Mouse (Mus musculus) kidney, adult 2 months (tissue): ENCODE measurements at regions not wholly inside any gene's neighbourhood (a gene's known extent, or its start where the extent isn't known, plus 50 kb on each side); places are given as distances from the start of the nearest gene placed in this dataset.

ENCODE experiments used
- DNase-seq: peaks from one replicate; pipeline ENCODE4 v3.0.0; 2021
- H3K27ac ChIP-seq: fragments of 200-500 bp; 2 replicates; pipeline ENCODE4 v1.5.1; 2012; ENCODE audit warnings: low read depth, low read length, control low read depth, inconsistent platforms; ENCODE audit not compliant: insufficient read depth
- H3K27me3 ChIP-seq: fragments of 200-500 bp; replicated peaks from 2 replicates; pipeline ENCODE4 v1.6.1; 2012; ENCODE audit warnings: mild to moderate bottlenecking, moderate library complexity, low read length, inconsistent platforms; ENCODE audit not compliant: control insufficient read depth, insufficient read depth
- H3K36me3 ChIP-seq: fragments of 200-500 bp; 2 replicates; pipeline ENCODE4 v1.6.1; 2012; ENCODE audit warnings: mild to moderate bottlenecking, moderate library complexity, low read length, inconsistent platforms; ENCODE audit not compliant: control insufficient read depth, insufficient read depth
- H3K4me1 ChIP-seq: fragments of 200-500 bp; 2 replicates; pipeline ENCODE4 v1.6.1; 2011; ENCODE audit warnings: low read length; ENCODE audit not compliant: control insufficient read depth, insufficient read depth
- H3K4me3 ChIP-seq: fragments of 200-500 bp; 2 replicates; pipeline ENCODE4 v1.5.1; 2011; ENCODE audit warnings: mild to moderate bottlenecking, low read depth, low read length, control low read depth; ENCODE audit not compliant: insufficient read depth
- CTCF ChIP-seq: fragments of 200-500 bp; conservative IDR thresholded peaks from 2 replicates; pipeline ENCODE4 v1.5.1; 2011; ENCODE audit warnings: low read depth, mild to moderate bottlenecking, control low read depth, low read length, moderate library complexity, mixed read lengths; ENCODE audit not compliant: insufficient read depth, insufficient read length
- POLR2A ChIP-seq: fragments of 200-500 bp; IDR thresholded peaks from one replicate; pipeline ENCODE4 v1.6.1; 2011; ENCODE audit warnings: low read depth, low read length, control low read depth
- WGBS: fragments of 180-500 bp; shearing (Covaris S2); methylation state at CpG from one replicate; pipeline ENCODE4 v1.1.7; 2018; 5-methylcytosine and 5-hydroxymethylcytosine counted together

GRCm38 (mm10) chr3:121104571-121105407 is 66.7 kb downstream of the Rwdd3 start:
- Histone ChIP-seq H3K27me3 (no peaks in the 10 kb centered on the region), H3K4me3 (no peak overlapping the region), H3K36me3 (no peaks in the 10 kb centered on the region), H3K4me1 (no peaks in the 10 kb centered on the region), H3K27ac (no peak overlapping the region)
- DNase-seq: peak; percentile 61
- WGBS: 22% methylated on average over 20 of the region's 20 CpGs
- TF ChIP-seq CTCF: peak; percentile 72
- no peak for TF ChIP-seq POLR2A

- DNase-seq: no peak
- TF ChIP-seq CTCF (no peak), POLR2A (no peak)
- Histone ChIP-seq H3K4me3 (no peak overlapping the region), H3K27ac (no peak overlapping the region), H3K27me3 (no peaks in the 10 kb centered on the region), H3K4me1 (no peaks in the 10 kb centered on the region), H3K36me3 (no peaks in the 10 kb centered on the region)
- WGBS: 76% methylated on average over 11 of the region's 11 CpGs
Observed at GRCm38 (mm10) chr3:121102871-121103270, 68.6 kb downstream of the Rwdd3 start.

GRCm38 (mm10) chr3:121102120-121102519 is 69.4 kb downstream of the Rwdd3 start:
- Histone ChIP-seq H3K4me3 (no peak overlapping the region), H3K27me3 (no peaks in the 10 kb centered on the region), H3K27ac (no peak overlapping the region), H3K36me3 (no peaks in the 10 kb centered on the region), H3K4me1 (no peaks in the 10 kb centered on the region)
- no peak for DNase-seq
- no peak for TF ChIP-seq POLR2A
- TF ChIP-seq CTCF: no peak
- WGBS: 92% methylated on average over 1 of the region's 1 CpGs

- TF ChIP-seq CTCF (no peak), POLR2A (no peak)
- Histone ChIP-seq H3K27me3 (no peaks in the 10 kb centered on the region), H3K27ac (no peak overlapping the region), H3K36me3 (no peaks in the 10 kb centered on the region), H3K4me1 (no peaks in the 10 kb centered on the region), H3K4me3 (no peak overlapping the region)
- DNase-seq: no peak
- 81% methylated on average over 8 of the region's 8 CpGs for WGBS
Observed at GRCm38 (mm10) chr3:121100211-121100860, 71.2 kb downstream of the Rwdd3 start.

- no peak for TF ChIP-seq CTCF
- no peak for TF ChIP-seq POLR2A
- peak; percentile 22 for DNase-seq
- H3K27ac ChIP-seq: no peak overlapping the region
- H3K4me3 ChIP-seq: no peak overlapping the region
- no peaks in the 10 kb centered on the region for H3K4me1 ChIP-seq
- WGBS: 28% methylated on average over 6 of the region's 6 CpGs
- no peaks in the 10 kb centered on the region for H3K27me3 ChIP-seq
- no peaks in the 10 kb centered on the region for H3K36me3 ChIP-seq
Observed at GRCm38 (mm10) chr3:121093509-121093908, 78.0 kb downstream of the Rwdd3 start.

GRCm38 (mm10) chr3:121088724-121089123 is 82.8 kb downstream of the Rwdd3 start:
- no peaks in the 10 kb centered on the region for H3K36me3 ChIP-seq
- no peak overlapping the region for H3K4me3 ChIP-seq
- WGBS: 80% methylated on average over 5 of the region's 5 CpGs
- H3K27ac ChIP-seq: no peak overlapping the region
- no peaks in the 10 kb centered on the region for H3K4me1 ChIP-seq
- TF ChIP-seq CTCF (no peak), POLR2A (no peak)
- H3K27me3 ChIP-seq: no peaks in the 10 kb centered on the region
- DNase-seq: no peak

- no peak overlapping the region for H3K27ac ChIP-seq
- H3K36me3 ChIP-seq: no peaks in the 10 kb centered on the region
- H3K27me3 ChIP-seq: no peaks in the 10 kb centered on the region
- no peak overlapping the region for H3K4me3 ChIP-seq
- no peak for TF ChIP-seq POLR2A
- no peak for TF ChIP-seq CTCF
- 81% methylated on average over 5 of the region's 5 CpGs for WGBS
- no peak for DNase-seq
- no peaks in the 10 kb centered on the region for H3K4me1 ChIP-seq
Observed at GRCm38 (mm10) chr3:121068676-121069075, 102.8 kb downstream of the Rwdd3 start.
